ENCODE assay signal across 9 mouse cellular contexts in genomic region chr13:56703871-56704321, GRCm38 (mm10). TPM values are rescaled to one million over a fixed set of nuclear protein-coding genes. Genes with fewer than 3 reads are reported as not detected.
A peak's percentile ranks its signal among the peaks of the same experiment; 100 is the strongest.
DNase-seq lines count a peak whose midpoint lies in the region; ATAC-seq and TF ChIP-seq lines count a peak whose summit lies in the region.
"Had no signal": no experiment of that assay in that cellular context is flagged by ENCODE, and none has a peak within 500 bp of the region (broad histone marks: within the 10 kb centered on the region; RNA-seq: fewer than 3 reads in every experiment).

No protein-coding gene starts in this region.

- peak overlapping the region; percentile 91 for H3K9ac ChIP-seq in ES-E14 (ENCODE audit: insufficient read depth, low read depth, low read length, poor library complexity, severe bottlenecking)
- peak overlapping the region; percentile 99 for H3K9ac ChIP-seq in embryonic facial prominence, embryonic 13.5 days
- peak overlapping the region; percentile 95 for H3K9ac ChIP-seq in hindbrain, embryonic 12.5 days
- H3K9ac ChIP-seq in neural tube, embryonic 15.5 days (replicated peaks) = peak overlapping the region; percentile 93

- peak; percentile 33 to 39 for DNase-seq in cerebellum, postnatal 10 days
- DNase-seq in ES-E14 (ENCODE audit: low read depth, low spot score) = peak; percentile 11
- peak; percentile 39 to 64 for DNase-seq in lung, adult 18-20 months
- DNase-seq in cerebellum, adult 18-20 months = no peak

- H3K27ac ChIP-seq in ES-E14 (ENCODE audit: insufficient read depth, low read depth, low read length, poor library complexity, severe bottlenecking) = peak overlapping the region; percentile 82
- H3K27ac ChIP-seq in embryonic facial prominence, embryonic 13.5 days = peak overlapping the region; percentile 98
- peak overlapping the region; percentile 98 for H3K27ac ChIP-seq in hindbrain, embryonic 12.5 days
- H3K27ac ChIP-seq in neural tube, embryonic 15.5 days (replicated peaks) = peak overlapping the region; percentile 99

- peak overlapping the region; percentile 80 for H3K4me2 ChIP-seq in embryonic facial prominence, embryonic 13.5 days
- H3K4me2 ChIP-seq in hindbrain, embryonic 12.5 days (replicated peaks) = peak overlapping the region; percentile 71
- peak overlapping the region; percentile 77 for H3K4me2 ChIP-seq in neural tube, embryonic 15.5 days

- no peaks in the 10 kb centered on the region for H3K9me3 ChIP-seq in ES-E14 (ENCODE audit: control insufficient read depth, insufficient read depth, low read depth, low read length)
- H3K9me3 ChIP-seq in embryonic facial prominence, embryonic 13.5 days = no peaks in the 10 kb centered on the region
- no peaks in the 10 kb centered on the region for H3K9me3 ChIP-seq in hindbrain, embryonic 12.5 days (replicated peaks)
- H3K9me3 ChIP-seq in neural tube, embryonic 15.5 days (replicated peaks) = no peaks in the 10 kb centered on the region

- under 1% methylated on average over 11 of the region's 11 CpGs for WGBS in embryonic facial prominence, embryonic 13.5 days
- 0% methylated on average over 11 of the region's 11 CpGs for WGBS in hindbrain, embryonic 12.5 days
- WGBS in neural tube, embryonic 15.5 days = under 1% methylated on average over 11 of the region's 11 CpGs

- H3K36me3 ChIP-seq in ES-E14 (ENCODE audit: control insufficient read depth, insufficient read depth, low read length, poor library complexity, severe bottlenecking) = no peaks in the 10 kb centered on the region
- H3K36me3 ChIP-seq in embryonic facial prominence, embryonic 13.5 days = peaks cover 6% of the 10 kb centered on the region
- H3K36me3 ChIP-seq in hindbrain, embryonic 12.5 days = peaks cover 18% of the 10 kb centered on the region; the same call in 1 of the 2 replicates
- no peaks in the 10 kb centered on the region for H3K36me3 ChIP-seq in neural tube, embryonic 15.5 days

- peak overlapping the region; percentile 59 to 88 for H3K4me3 ChIP-seq in ES-E14 (ENCODE audit: insufficient read depth in 1 of 2, low read depth in 1 of 2, low read length in 2 of 2, poor library complexity in 1 of 2, severe bottlenecking in 1 of 2)
- H3K4me3 ChIP-seq in embryonic facial prominence, embryonic 13.5 days = peak overlapping the region; percentile 74
- peak overlapping the region; percentile 70 for H3K4me3 ChIP-seq in hindbrain, embryonic 12.5 days
- H3K4me3 ChIP-seq in neural tube, embryonic 15.5 days (replicated peaks) = peak overlapping the region; percentile 73

- peaks cover 0 to 2% of the 10 kb centered on the region in 2 experiments; a peak in 3 of 4 replicates for H3K4me1 ChIP-seq in ES-E14 (ENCODE audit: control insufficient read depth in 2 of 2, insufficient read depth in 2 of 2, low read length in 2 of 2, poor library complexity in 1 of 2)
- H3K4me1 ChIP-seq in embryonic facial prominence, embryonic 13.5 days = peaks cover 48% of the 10 kb centered on the region
- H3K4me1 ChIP-seq in hindbrain, embryonic 12.5 days = peaks cover 43% of the 10 kb centered on the region
- H3K4me1 ChIP-seq in neural tube, embryonic 15.5 days = peaks cover 52% of the 10 kb centered on the region

- ATAC-seq in cerebellum, adult (ENCODE audit: insufficient number of reproducible peaks, low FRiP score, low TSS enrichment) = no peak
- peak; percentile 18; the same call in 1 of the 2 replicates for ATAC-seq in embryonic facial prominence, embryonic 13.5 days (ENCODE audit: insufficient number of reproducible peaks, insufficient read depth, low FRiP score, low TSS enrichment, low read depth)
- ATAC-seq in hindbrain, embryonic 12.5 days (ENCODE audit: low FRiP score) = peak; percentile 14; the same call in 1 of the 2 replicates
- peak; percentile 32 for ATAC-seq in neural tube, embryonic 15.5 days (ENCODE audit: low FRiP score)

- H3K27me3 ChIP-seq in embryonic facial prominence, embryonic 13.5 days = no peaks in the 10 kb centered on the region
- H3K27me3 ChIP-seq in hindbrain, embryonic 12.5 days = no peaks in the 10 kb centered on the region
- H3K27me3 ChIP-seq in neural tube, embryonic 15.5 days (replicated peaks) = no peaks in the 10 kb centered on the region
- H3K27me3 ChIP-seq: Patski had no signal

- in situ Hi-C loops in ES-E14 (cut with MboI; ENCODE audit: low sequenced_read_pairs in 2 of 2, unreplicated experiment in 2 of 2) = no loop called here

TF ChIP-seq in ES-E14, 5 proteins besides CTCF, POLR2A, EP300 and RAD21:
- TF ChIP-seq ZNF384 (IDR thresholded peaks at IDR 0.05; ENCODE audit: low read depth, low read length) (no peak), ZC3H11A (IDR thresholded peaks at IDR 0.05; ENCODE audit: borderline replicate concordance, low read depth, low read length) (no peak), CHD2 (IDR thresholded peaks at IDR 0.05; ENCODE audit: low read depth, low read length) (no peak), HCFC1 (IDR thresholded peaks at IDR 0.05; ENCODE audit: borderline replicate concordance, insufficient read depth, low read length) (no peak), MAFK (IDR thresholded peaks at IDR 0.05; ENCODE audit: insufficient read depth, low read depth, low read length) (no peak)

RNA-seq across cellular contexts. Expression of gene Smad5, which starts 1.1 kb away (rescaled TPM):
- 13.6 and 14.2 TPM in 2 replicates for total RNA-seq in ES-E14 (2012; rRNA removed)
- 39.5 and 44.7 TPM in 2 replicates for polyA plus RNA-seq in embryonic facial prominence, embryonic 13.5 days (2015; fragmentation: Nextera tagmentation; extraction: Ambion mirVana)
- 38.8 and 41.4 TPM in 2 replicates for polyA plus RNA-seq in hindbrain, embryonic 12.5 days (2016; fragmentation: Nextera tagmentation; extraction: Ambion mirVana)
- polyA plus RNA-seq in neural tube, embryonic 15.5 days (2015; fragmentation: Nextera tagmentation; extraction: Ambion mirVana) = 16.3 and 19.0 TPM in 2 replicates

RNA-seq across cellular contexts. Expression of gene Gm45623, which starts 49.7 kb away (rescaled TPM):
- not detected in 2 replicates for total RNA-seq in ES-E14 (2012; rRNA removed)
- polyA plus RNA-seq in embryonic facial prominence, embryonic 13.5 days (2015; fragmentation: Nextera tagmentation; extraction: Ambion mirVana) = 0.65 and 0.89 TPM in 2 replicates
- 0.21 TPM in 1 of 2 replicates, not detected in the other for polyA plus RNA-seq in hindbrain, embryonic 12.5 days (2016; fragmentation: Nextera tagmentation; extraction: Ambion mirVana)
- polyA plus RNA-seq in neural tube, embryonic 15.5 days (2015; fragmentation: Nextera tagmentation; extraction: Ambion mirVana) = 2.1 and 2.7 TPM in 2 replicates
- polyA plus RNA-seq: Patski had no signal

Comparison
In these comparisons a context has a peak if more than half of its experiments do, and no peak if none do; other contexts are left out.
1. DNase-seq: peak in cerebellum, postnatal 10 days (2 of 2), ES-E14 (single experiment) and lung, adult 18-20 months (2 of 2); none in cerebellum, adult 18-20 months (0 of 2).
2. Peak in every context shown above with its lines, with median percentiles within 50 percentile points of each other: H3K27ac ChIP-seq, H3K4me3 ChIP-seq, H3K9ac ChIP-seq and H3K4me2 ChIP-seq.